Mouse (Mus musculus) neutrophil, adult 5-6 weeks (primary cell): ENCODE results near the gene Olfr615. TPM values are rescaled to one million over a fixed set of nuclear protein-coding genes. Genes with fewer than 3 reads are reported as not detected.
"Not testable (repeated sequence)": the region's sequence is repeated elsewhere in the genome, so short reads cannot be mapped to it uniquely, and the experiment has no call there.

Experiments
- ATAC-seq: fragments of 151-379, 151-347 bp; 2 replicates; pipeline ENCODE4 v1.8.0; 2017; ENCODE audit warnings: mild to moderate bottlenecking, moderate TSS enrichment; ENCODE audit not compliant: insufficient number of reproducible peaks, poor library complexity, low FRiP score, severe bottlenecking; ENCODE audit errors: extremely low read depth
- total RNA-seq: library from RNA; stranded (forward); fragments of 200-1000 nt; gene quantifications from 2 replicates; pipeline ENCODE4 v1.2.3, GENCODE M21; 2017

Gene Olfr615
- not detected in 2 replicates for total RNA-seq

DNA sequence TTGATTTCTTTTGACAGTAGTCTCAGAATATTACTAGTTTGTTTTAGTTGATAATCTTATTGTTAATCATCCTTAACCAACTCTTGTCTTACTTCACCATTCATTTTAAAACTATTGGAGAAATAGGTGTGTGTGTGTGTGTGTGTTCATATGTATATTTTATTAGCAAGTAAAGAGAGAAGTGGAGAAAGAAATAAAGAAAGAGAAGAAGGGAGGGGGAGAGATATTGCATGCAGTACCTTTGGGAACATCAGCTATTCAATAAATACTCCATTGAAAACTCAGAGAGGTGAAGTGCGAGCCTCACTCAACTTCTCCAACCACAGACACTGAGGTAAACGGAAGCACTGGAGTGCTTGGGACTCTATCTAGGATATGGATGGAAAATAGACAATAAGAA, at the start of gene Olfr615:
Gene Olfr615, plus strand, starts transcription at position 301 of the 400 bp plus-strand sequence.
- no peak for ATAC-seq

DNA sequence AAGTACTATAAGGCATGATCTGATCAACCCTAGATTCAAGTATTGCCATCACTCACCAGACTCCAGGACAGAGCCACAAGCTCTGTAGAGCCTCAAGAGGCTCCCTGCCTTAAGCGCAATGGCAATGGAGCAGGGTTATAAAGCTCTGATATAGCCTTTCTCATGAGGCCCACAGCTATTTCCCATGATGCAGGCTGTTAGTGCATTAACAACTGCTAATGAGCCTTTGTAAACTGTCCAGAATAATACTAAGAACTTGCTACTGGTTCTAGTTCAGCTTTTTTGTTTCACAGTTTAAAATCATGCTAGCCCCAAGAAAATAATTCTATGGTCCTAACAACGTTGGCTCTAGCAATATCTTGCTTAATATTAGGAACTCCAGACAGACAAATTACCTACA, 43.9 kb upstream of the Olfr615 start, which contains the start of gene Olfr610:
Gene Olfr610, minus strand, starts transcription at position 101 of the 400 bp plus-strand sequence.
- ATAC-seq = no peak

DNA sequence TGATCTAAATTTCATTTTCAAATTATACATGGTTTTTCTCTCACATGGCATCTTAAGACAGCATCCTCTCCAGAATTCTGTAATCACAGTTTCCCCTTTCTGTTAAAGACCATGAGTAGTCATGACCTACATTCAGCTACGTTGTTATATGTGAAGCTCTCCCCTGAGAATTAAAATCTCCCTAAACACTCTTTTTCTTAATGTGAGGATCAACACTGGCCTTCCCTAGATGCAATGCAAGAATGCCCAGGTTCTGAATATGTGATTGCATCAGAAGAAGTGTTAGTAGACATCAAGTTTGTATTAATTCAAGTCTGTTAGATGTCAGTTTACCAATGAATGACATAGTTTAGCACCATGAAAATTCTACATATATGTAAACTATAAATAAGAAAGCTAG, 35.1 kb upstream of the Olfr615 start, which contains the start of gene Olfr611:
Gene Olfr611, minus strand, starts transcription at position 101 of the 400 bp plus-strand sequence.
- ATAC-seq = not testable (repeated sequence)

DNA sequence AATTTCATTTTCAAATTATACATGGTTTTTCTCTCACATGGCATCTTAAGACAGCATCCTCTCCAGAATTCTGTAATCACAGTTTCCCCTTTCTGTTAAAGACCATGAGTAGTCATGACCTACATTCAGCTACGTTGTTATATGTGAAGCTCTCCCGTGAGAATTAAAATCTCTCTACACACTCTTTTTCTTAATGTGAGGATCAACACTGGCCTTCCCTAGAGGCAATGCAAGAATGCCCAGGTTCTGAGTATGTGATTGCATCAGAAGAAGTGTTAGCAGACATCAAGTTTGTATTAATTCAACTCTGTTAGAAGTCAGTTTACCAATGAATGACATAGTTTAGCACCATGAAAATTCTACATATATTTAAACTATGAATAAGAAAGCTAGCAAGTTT, 13.3 kb upstream of the Olfr615 start, which contains the start of gene Olfr612:
Gene Olfr612, minus strand, starts transcription at position 101 of the 400 bp plus-strand sequence.
- ATAC-seq = not testable (repeated sequence)

DNA sequence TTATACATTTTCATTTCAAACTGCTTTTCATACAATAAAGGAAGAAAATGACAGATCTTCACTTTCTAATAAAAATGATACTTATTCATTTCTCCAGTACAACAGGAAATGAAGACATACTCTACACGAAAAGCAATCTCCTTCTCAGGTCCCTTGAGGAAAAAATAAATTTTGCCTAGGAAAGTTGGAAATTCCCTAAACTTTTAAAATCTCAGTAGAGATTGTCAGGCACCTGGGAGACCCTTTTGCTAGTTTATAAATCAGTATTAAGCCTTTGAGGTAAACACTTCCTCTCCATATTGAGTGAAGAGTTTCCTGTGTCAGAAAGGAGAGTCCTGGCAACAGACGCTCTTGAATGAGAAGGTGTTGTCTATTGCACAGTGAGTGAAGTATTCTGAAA, 8.1 kb upstream of the Olfr615 start, which contains the start of gene Olfr613:
Gene Olfr613, plus strand, starts transcription at position 301 of the 400 bp plus-strand sequence.
- ATAC-seq = no peak

DNA sequence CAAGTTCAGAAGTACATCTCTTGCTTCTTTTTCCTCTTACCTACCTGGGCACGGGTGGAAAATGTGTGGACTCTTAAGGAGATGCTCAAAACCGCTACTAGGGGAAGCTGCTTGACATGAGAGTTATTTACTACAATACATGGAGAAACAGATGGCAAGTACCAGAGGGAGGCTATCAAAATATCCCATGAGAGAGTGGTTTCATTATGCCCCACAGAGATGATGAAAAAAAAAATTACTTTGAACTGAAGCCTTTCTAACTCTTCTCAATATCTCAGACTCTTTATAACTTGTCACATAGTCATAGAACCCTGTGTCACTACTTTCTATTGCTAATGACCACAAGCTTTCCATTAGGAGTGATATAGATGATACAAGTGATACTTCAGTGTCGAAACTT, 13.2 kb downstream of the Olfr615 start, which contains the start of gene Olfr616:
Gene Olfr616, minus strand, starts transcription at position 101 of the 400 bp plus-strand sequence.
- no peak for ATAC-seq

DNA sequence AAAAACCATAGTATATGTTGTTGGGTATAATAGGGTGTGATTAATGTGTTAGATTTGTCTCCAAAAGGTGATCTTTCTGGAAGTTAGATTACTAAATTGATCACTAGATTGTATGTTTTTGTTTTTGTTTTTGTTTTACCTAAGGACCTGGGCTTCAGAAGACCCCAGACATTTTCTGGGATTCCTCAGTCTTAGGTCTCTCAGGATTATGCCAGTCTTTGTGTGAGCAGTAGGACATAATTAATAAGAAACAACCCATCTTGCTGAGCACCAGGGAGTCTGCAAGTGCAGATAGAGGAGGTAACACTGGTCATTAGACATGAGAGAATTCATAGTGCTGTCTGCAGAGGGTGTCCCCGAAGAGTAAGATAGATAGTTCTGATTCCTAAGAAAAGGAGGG, 16.9 kb downstream of the Olfr615 start, which contains the start of gene Olfr617:
Gene Olfr617, plus strand, starts transcription at position 301 of the 400 bp plus-strand sequence.
- no peak for ATAC-seq

DNA sequence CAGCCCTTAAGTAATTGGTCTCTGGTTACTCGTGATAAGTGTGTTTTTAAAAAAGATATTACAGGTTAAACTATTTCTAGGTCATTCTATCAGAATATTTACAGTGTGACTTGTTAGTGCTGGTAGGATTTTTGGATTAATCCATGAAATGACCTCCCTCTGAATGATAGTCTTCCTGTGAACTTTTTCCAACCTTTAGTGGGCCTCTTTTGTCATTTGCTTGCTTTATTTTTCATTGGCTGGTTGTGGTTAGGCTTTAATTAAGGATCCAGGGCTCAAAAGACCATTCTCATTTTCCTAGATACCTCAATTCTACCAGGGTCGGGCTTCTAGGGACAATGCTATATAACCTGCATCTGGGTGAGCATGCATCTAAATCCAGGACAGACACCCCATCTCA, 33.9 kb downstream of the Olfr615 start, which contains the start of gene Olfr618:
Gene Olfr618, plus strand, starts transcription at position 301 of the 400 bp plus-strand sequence.
- ATAC-seq = no peak

DNA sequence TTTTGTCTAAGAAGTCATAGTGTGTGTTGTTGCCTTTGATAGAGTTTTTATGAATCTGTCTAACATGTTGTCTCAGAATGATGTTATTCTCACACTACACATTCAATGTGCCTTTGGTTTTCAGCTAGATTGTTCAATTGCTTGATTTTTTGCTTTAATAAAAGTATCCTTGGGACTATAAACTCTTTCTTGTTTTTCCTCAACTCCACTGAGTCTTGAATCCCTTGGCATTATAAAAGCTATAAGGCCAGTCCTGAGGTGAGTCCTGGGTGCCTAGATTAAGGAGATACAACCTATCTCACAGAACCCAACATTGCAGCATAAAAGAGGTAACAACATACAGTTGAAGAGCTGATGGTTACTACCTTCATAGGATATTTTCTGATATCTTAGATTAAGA, 44.4 kb downstream of the Olfr615 start, which contains the start of gene Olfr619:
Gene Olfr619, plus strand, starts transcription at position 301 of the 400 bp plus-strand sequence.
- ATAC-seq = no peak

DNA sequence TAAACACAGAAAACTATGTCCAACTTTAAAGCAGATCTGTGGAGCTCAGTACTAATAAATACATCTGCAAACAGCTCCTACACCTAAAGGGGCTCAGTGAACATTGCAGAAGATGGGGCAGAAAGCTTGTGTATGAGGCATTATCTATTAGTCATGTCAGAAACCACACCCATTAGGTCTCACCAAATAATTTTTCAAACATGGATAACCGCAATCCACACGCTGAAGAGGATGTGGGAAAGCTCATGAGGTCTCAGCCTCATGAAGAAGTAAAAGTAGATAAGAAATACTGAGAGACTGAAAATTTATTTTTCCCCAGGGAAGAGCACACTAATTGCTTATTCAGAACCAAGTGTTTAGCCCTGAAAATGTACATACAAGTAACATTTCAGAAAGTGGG, 51.5 kb downstream of the Olfr615 start:
- ATAC-seq = no peak

DNA sequence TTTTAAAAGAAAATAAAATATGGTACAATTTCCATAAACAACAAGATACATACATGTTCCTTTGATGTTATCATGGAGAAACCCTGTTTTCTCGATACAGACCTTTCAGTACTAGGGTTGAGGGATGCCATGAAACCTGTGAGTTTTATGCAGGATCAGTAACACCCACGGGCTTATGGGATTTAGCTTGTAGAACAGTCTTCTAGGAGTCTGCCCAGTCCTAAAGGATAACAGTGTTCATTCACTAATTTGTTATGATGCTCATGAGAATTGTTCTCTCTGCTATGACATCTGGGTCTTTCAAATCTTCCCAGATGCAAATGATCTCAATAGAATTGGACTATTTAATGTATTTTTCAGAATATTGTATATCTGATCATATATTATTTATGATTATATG, 56.6 kb downstream of the Olfr615 start, which contains the start of gene Olfr620:
Gene Olfr620, minus strand, starts transcription at position 101 of the 400 bp plus-strand sequence.
- ATAC-seq = no peak

Other genes with a start within 250 kb of the Olfr615 start
- not detected in 2 replicates for gene Olfr597, start 239.8 kb upstream of the Olfr615 start, total RNA-seq
- gene Olfr598, start 232.5 kb upstream of the Olfr615 start, total RNA-seq = not detected in 2 replicates
- not detected in 2 replicates for gene Olfr599, start 220.2 kb upstream of the Olfr615 start, total RNA-seq
- gene Olfr600, start 206.4 kb upstream of the Olfr615 start, total RNA-seq = 0.23 TPM in 1 of 2 replicates, not detected in the other
- gene Olfr601, start 193.4 kb upstream of the Olfr615 start, total RNA-seq = not detected in 2 replicates
- gene Olfr603, start 169.9 kb upstream of the Olfr615 start, total RNA-seq = not detected in 2 replicates
- gene Usp17lc, start 141.0 kb upstream of the Olfr615 start, total RNA-seq = not detected in 2 replicates
- gene Olfr605, start 110.6 kb upstream of the Olfr615 start, total RNA-seq = not detected in 2 replicates
- not detected in 2 replicates for gene Olfr606, start 107.0 kb upstream of the Olfr615 start, total RNA-seq
- not detected in 2 replicates for gene Olfr607, start 91.9 kb upstream of the Olfr615 start, total RNA-seq
- not detected in 2 replicates for gene Olfr608, start 86.2 kb upstream of the Olfr615 start, total RNA-seq
- gene Olfr609, start 58.0 kb upstream of the Olfr615 start, total RNA-seq = 0.12 TPM in 1 of 2 replicates, not detected in the other
- not detected in 2 replicates for gene Olfr610, start 44.0 kb upstream of the Olfr615 start, total RNA-seq
- gene Olfr611, start 35.2 kb upstream of the Olfr615 start, total RNA-seq = not detected in 2 replicates
- gene Olfr612, start 13.4 kb upstream of the Olfr615 start, total RNA-seq = not detected in 2 replicates
- not detected in 2 replicates for gene Olfr613, start 8.0 kb upstream of the Olfr615 start, total RNA-seq
- not detected in 2 replicates for gene Olfr616, start 13.1 kb downstream of the Olfr615 start, total RNA-seq
- not detected in 2 replicates for gene Olfr617, start 17.0 kb downstream of the Olfr615 start, total RNA-seq
- not detected in 2 replicates for gene Olfr618, start 34.0 kb downstream of the Olfr615 start, total RNA-seq
- gene Olfr619, start 44.5 kb downstream of the Olfr615 start, total RNA-seq = not detected in 2 replicates
- gene Olfr620, start 56.5 kb downstream of the Olfr615 start, total RNA-seq = 0.25 TPM in 1 of 2 replicates, not detected in the other
- gene Olfr622, start 86.6 kb downstream of the Olfr615 start, total RNA-seq = not detected in 2 replicates
- gene Olfr623, start 107.6 kb downstream of the Olfr615 start, total RNA-seq = not detected in 2 replicates
- gene Olfr624, start 115.1 kb downstream of the Olfr615 start, total RNA-seq = 0.12 TPM in 1 of 2 replicates, not detected in the other
- gene Olfr625-ps1, start 126.6 kb downstream of the Olfr615 start, total RNA-seq = not detected in 2 replicates
- 0.12 TPM in 1 of 2 replicates, not detected in the other for gene Olfr243, start 158.6 kb downstream of the Olfr615 start, total RNA-seq
- not detected in 2 replicates for gene Olfr628, start 174.3 kb downstream of the Olfr615 start, total RNA-seq
- not detected in 2 replicates for gene Olfr629, start 188.9 kb downstream of the Olfr615 start, total RNA-seq
- not detected in 2 replicates for gene Olfr630, start 201.3 kb downstream of the Olfr615 start, total RNA-seq
- gene Olfr69, start 215.5 kb downstream of the Olfr615 start, total RNA-seq = 0.23 TPM in 1 of 2 replicates, not detected in the other
- not detected in 2 replicates for gene Olfr68, start 223.6 kb downstream of the Olfr615 start, total RNA-seq
- not detected in 2 replicates for gene Olfr67, start 235.7 kb downstream of the Olfr615 start, total RNA-seq